Mouse (Mus musculus) CH12F3 (cell line): ENCODE measurements around the gene Cct5.

Experiments used
- in situ Hi-C: fragments of 300-500 bp; cut with MboI; formaldehyde crosslinking; loops from 2 replicates; pipeline ENCODE4 v1.14.3; 2020; ENCODE audit warnings: low sequenced_read_pairs

The Cct5 gene

DNA sequence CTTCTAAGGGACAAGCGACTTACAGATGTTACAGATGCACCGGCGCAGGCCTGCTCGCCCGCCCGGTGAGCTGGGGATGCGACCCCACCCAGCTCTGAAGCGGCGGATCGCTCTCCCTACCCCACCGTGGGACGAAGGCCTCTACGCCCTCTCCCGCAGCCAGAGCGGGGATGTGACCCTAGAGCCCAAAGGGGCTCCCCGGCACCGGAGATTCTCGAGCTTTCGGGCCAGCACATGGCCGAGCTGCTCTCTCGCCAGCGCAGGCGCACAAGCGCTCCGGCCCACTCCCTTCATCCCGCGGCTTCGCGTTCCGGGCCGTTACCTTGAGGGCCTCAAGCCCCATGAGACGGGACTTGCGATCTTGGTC, 342 bp downstream of the Cct5 start:
- in situ Hi-C loops, result no loop called here

DNA sequence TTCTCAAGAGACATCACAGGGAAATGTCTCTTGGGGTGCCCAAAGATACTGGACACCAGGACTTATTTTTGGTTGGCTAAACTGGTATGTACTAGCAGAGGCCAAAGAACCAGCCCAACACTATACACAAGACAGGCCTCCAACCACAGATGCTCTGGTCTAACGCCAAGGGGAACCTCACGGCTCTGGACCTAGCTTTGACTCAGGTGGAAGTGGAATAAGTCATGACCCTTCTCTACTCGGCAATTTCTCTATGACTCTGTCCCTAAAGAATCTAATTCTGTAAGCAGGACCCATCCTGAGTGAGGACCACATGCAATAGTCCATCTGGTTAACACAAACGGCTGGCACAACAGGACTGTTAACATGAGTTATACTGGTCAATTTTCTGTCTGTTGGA, 1.8 kb downstream of the Cct5 start:
- in situ Hi-C loops, result no loop called here

DNA sequence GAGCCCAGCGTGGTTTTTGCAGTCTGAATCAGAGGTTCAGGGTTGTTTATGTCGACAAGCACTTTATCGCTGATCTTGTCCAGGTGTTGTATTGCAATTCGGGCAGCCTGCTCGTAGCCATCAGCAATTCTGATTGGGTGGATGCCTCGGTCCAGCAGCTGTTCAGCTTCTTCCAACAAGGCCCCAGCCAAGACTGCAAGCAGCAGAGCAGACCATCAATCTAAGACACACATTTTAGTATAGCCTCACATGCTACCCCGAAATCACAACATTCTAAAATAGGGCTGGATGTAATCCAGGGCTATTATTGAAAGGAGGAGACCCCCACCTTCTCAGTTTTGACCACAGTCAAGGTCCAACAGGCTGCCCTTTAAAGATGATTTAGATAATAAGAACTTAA, 6.0 kb downstream of the Cct5 start:
- in situ Hi-C loops, result no loop called here

DNA sequence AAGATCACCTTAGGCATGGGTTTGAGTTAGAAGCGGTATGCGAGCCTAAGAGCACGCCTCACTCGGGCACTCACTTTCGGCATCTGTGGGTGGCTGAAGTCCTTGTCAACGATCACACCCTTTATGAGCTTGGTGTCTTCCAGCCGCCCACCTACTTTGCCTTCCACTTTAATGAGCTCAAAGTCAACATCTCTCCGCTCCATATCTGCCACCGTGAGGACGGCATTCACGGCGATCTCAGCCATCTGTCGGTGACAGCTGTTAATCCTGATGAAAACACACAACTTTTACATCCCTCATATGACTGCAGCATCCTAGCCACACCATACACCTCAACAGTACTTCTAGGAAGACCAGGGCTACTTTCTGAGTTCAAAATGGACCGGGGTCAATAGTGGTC, 7.3 kb downstream of the Cct5 start:
- in situ Hi-C loops, result no loop called here

DNA sequence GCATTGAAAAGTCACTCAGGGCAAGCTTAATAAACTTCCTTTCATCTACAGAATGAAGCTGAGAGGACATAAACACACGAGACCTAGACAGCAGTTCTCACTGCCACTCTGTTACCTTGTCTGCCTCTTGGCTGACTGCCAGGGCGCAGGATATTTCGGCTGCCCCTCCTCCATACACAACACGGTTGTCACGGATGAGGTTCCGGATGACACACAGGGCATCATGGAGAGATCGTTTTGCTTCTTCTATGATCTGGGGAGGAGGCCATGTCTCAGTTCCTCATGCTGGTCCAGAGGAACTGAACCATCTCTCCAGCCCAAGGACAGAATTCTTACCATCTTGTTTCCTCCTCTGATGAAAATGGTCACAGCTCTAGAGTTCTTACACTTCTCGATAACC, 9.1 kb downstream of the Cct5 start:
- in situ Hi-C loops, result no loop called here

DNA sequence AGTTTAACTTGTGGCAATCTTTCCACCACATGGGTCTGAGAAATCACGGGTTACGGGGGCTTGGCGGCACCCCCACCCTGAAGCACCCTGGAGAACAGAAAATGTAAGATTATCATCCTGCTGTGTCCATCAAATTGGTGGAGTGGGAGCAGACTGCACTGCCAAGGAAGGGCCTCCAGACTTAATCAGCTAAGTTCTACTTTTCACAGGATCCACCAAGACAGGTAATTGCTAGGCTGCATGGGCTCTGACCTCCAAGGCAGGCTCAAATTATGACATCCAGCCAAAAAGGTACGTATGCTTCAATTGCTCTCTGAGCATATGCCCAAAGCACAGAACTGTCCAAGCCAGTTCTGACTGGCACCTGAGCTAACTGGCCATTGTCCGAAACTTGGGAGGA, 11.4 kb downstream of the Cct5 start:
- in situ Hi-C loops, result no loop called here

DNA sequence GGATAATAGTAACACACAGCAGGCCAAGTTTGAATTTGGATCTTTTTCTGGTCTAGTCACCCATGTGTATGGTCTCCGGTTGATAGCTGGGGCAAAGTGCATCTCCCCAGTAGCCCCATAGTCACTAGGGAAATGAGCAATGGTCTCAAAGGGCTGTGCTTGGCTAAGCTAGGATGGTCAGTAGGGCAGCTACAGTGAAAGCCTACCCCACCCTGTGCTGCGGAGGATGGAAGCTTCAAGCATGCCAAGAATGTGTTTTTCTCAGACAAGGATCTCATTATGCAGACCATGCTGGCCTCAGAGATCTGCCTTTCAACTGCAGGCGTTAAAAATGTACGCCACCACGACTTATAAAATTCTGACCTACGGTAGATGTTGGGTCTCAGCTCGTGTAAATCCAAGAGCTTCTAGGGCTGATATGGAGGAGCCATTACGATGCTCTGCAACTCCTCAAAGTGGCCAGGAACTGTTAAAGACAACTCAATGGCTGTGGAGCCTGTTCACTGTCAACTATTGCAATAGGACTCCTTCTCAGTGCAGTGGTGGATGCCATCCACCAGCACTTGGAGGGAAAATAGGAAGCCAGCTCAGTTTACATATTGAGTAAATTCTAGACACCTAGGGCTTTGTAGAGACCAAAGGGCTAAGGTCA, 12.5 kb downstream of the Cct5 start:
- in situ Hi-C loops, result loop anchor here (10.0 kb wide), 2 partner anchors 74 to 264 kb away; no protein-coding TSS in a partner anchor

DNA sequence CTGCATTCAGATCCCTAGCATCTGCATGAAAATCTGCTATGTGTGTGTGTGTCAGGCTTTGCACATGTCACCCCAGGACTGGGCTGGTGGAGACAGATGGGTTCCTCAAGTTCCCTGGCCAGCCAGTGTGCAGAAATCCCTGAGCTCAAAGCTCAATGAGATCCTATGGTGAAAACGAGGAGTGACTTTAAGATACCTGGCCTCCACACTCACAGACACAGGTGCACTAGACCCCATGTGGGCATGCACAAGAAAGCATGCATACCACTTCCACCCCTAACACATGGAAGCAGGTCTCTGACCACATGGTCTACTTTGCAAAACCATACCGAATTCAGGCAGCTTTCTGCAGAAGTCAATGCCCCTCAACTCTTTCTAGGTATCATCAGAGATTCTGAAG, 13.8 kb downstream of the Cct5 start:
- in situ Hi-C loops, result loop anchor here (10.0 kb wide), 2 partner anchors 73 to 263 kb away; no protein-coding TSS in a partner anchor

DNA sequence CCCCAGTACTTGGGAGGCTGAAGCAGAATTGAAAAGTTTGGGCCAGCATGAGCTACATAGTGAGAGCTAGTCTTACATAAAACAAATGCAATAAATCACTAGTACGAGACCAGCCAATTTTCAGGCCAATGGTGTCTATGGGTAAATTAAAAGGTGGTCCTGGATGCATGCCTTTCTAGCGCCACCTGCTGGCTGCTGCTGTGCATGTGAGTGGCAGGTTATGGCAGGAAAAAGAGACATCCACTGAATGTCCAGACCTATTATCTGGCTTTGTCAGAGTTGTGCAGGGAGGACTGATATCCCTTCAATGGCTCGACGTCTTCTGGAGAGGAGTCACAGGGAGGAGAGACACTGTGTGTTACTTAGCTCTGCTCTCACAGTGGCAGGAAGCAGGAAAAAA, 15.1 kb downstream of the Cct5 start:
- in situ Hi-C loops, result loop anchor here (10.0 kb wide), 2 partner anchors 72 to 262 kb away; no protein-coding TSS in a partner anchor

DNA sequence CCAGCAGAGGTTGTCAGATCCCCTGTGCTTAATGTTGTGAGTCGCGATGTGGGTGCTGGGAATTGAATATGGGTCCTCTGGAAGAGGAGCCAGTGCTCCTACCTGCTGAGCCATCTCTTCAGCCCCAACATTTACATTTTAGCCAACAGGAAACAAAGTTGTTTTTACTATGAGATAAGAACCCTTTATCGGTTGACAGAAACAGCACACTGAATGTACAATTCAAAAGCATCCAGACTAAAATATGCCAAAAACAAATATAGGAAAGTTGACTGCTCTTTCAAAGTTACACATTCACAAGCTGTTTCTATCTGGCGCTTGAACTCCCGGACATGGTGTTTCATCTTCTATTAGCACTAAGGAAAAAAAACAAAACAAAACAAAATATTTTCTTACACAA, 15.5 kb downstream of the Cct5 start:
- in situ Hi-C loops, result loop anchor here (10.0 kb wide), 2 partner anchors 71 to 261 kb away; no protein-coding TSS in a partner anchor

DNA sequence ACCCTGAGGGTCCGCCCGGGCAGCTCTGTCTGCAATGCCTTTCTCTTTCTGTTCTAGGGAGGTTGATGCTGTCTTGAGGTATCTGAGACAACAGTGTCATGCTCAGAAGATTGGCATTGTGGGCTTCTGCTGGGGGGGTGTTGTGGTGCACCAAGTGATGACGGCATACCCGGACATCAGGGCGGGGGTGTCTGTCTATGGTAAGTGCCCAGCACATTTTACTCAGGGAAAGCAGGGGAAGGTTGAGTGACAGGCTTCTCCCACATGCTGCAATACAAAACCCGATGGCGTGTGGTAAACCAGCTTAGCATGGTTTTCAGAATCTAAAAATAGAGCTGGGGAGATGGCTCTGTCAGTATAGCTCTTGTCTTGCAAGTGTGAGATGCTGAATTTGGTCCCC, 16.4 kb downstream of the Cct5 start:
- in situ Hi-C loops, result loop anchor here (10.0 kb wide), 2 partner anchors 70 to 260 kb away; no protein-coding TSS in a partner anchor

DNA sequence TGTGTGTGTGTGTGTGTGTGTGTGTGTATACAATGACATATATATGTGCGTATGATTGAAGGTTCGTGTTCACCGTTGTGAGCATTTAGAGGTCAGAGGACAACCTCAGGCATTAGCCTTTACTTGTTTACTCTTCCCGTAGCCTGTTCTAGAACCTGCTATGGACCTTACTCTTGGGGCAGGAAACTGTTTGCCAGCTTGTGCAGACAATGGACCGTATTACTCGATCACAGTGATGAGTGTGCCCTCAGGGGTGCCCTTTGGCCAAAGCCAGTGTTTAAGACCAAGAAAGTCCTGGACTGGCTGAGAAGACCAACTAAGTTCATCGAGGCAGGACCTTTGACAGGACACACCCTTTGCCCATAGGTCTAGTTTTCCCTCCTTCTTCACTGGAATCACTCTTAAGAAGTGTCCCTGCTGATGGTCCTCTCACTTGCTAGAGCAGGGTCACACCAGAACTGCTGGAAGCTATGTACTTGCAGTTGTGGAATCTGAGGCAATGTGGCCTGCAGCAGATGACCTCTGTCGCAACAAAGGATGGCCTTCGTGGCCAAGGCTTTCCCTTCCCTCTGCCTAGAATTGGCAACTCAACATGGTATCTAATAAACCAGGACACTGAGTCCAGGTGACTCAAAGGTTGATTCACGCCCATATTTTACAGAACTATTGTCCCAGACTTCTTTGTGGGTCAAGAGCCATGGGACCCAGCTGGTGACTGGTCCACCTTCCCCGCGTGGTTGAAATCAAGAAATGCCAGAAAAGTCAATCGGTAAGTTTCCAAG, 18.1 kb downstream of the Cct5 start:
- in situ Hi-C loops, result loop anchor here (10.0 kb wide), 2 partner anchors 69 to 259 kb away; no protein-coding TSS in a partner anchor

DNA sequence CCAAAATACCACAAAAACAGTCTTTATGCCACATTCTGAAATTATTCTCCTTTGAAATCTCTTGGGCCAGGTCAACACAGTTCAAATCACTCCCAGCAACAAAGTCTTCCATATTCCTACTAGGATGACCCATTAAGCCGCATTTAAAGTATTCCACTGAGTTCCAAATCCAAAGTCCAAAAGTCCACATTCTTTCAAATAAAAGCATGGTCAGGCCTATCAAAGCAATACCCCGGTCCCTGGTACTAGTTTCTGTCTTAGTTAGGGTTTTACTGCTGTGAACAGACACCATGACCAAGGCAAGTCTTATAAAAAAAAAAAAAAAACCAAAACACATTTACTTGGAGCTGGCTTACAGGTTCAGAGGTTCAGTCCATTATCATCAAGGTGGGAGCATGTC, 20.5 kb downstream of the Cct5 start:
- in situ Hi-C loops, result loop anchor here (10.0 kb wide), 2 partner anchors 66 to 256 kb away; no protein-coding TSS in a partner anchor

DNA sequence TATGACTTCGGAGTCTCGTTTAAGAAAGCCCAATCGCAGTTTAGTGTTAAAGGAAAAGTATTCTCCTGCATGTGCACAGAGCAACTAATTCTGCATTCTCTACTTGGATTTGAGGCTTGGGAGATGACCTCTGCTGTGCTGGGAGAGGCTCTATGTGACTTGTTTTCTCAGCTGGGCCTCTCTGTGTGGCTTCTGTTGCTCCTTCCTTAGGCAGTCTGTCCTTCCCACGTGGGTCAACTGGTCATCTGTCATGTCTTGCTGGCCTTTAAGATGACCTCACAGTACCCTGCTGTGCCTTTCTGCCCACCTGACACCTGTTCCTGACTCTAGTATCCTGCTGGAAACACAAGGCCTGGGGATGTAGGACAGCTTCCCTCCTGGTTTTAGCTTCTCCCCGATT, 25.5 kb downstream of the Cct5 start:
- in situ Hi-C loops, result no loop called here

DNA sequence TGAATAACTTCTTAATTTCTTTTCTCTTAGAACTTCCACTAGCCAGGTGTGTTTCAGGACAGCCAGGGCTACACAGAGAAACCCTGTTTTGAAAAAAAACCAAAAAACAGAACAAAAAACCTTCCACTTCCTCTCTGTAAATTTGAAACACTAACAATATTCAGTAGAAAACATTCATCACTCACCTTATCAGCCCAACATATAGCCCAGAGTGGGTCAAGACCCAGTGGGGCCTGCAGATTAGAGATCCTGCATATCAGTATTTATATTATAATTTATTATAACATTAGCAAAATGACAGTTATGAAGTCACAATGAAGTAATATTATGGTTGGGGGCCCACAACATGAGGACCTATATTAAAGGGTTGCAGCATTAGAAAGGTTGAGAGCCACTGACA, 27.9 kb downstream of the Cct5 start:
- in situ Hi-C loops, result no loop called here

DNA sequence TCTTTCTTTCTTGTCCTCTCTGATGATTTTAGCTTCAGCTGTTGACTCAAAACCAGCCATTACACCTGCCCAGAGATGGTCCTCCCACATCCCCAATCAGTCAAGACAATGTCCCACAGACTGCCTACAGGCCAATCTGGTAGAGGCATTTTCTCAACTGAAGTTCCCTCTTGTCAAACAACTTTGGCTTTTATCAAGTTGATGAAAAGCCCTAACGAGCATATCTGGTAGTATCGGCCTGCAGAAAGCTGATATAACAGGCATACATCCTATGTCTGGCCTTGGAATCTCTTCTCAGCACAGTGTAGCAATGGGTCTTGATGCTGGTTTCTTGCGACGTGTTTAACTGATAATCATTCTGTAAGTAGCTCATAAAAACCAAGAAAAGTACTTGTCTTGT, 28.3 kb downstream of the Cct5 start:
- in situ Hi-C loops, result no loop called here

DNA sequence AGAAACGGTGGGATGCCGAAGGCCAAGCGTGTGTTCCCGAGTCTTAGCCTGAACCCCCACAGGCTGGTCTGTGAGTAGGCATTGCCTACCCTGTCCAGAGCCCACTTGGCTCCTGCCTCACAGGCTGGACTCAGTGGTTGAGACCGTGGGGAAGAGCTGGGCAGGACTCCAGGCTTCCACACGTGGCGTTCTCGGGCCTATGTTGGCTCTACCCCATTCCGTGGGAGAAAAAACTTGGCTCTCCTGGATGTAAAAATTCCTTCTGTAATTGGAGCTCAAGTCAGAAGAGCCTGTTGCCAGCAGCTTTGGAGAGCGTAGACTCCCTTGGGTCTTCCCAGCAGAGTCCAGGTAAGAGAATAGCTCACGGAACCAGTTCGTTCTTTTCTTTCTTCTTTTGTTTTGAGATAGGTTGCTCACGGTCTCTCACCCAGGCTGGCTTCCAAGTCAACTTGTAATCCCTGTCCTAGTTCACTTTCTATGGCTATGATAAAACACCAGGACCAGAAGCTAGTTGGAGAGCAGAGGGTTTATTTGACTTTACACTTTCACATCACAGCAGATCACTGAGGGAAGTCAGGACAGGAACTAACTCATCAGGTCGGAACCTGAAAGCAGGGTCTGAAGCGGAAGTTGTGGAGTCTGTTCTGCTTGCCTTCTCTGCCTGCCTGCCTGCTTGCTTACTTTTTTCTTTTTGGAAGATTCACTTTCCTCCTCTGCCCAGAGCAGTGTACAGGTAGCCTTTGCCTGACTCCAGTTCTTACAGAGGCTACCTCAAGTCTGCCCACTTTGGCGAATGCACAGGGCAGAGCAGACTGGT, 29.5 kb downstream of the Cct5 start:
- in situ Hi-C loops, result no loop called here

DNA sequence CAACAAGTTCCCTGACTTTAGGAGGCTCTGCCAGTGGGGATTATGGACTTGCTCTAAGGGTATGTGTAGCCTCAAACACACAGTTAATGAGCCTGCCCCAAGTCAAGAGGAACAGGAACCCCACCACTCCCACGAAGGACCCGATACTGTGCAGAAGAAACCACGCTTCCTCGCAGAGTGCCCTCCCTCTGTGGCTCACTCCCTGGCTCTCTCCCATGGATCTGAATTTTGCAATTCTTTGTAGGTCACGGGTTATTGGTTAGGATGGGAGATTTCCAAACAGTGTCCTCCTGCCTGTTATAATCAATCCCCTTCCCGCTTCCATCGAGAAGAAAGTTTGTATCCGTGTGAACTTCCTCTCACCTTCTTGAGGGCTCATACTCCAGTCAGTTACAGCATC, 30.6 kb downstream of the Cct5 start:
- in situ Hi-C loops, result no loop called here

DNA sequence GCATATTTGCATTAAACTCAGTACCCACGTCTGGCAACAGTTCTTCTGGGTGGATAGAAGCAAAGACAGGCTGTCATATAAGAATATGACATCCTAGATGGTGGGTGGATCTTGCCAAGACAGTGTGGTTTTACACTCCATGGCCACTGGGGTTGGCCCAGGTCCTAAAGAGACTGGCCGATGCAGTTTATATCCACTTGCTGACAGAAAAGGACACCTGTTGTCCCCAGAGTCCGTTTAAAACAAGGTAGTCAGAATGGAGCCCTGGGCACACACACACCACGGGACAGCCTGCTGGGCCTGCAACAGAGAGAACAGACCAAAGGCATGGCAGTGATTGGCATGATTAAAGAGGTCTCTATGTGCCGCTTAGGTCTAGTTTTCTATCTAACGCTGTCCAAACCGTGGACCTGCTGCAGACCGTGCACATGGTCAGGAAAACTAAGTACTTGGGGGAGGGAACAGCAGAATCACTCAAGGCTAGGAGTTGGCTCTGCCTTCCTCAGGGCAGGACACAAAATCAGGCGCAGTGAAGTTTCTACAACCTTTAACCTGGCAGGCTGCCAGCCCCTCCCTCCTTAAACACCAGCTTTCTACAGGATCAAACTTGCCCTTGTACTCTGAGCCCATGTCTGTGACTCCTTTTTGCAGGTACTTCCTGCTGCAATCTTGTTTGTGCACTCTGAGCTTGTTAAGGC, 32.1 kb downstream of the Cct5 start:
- in situ Hi-C loops, result no loop called here

DNA sequence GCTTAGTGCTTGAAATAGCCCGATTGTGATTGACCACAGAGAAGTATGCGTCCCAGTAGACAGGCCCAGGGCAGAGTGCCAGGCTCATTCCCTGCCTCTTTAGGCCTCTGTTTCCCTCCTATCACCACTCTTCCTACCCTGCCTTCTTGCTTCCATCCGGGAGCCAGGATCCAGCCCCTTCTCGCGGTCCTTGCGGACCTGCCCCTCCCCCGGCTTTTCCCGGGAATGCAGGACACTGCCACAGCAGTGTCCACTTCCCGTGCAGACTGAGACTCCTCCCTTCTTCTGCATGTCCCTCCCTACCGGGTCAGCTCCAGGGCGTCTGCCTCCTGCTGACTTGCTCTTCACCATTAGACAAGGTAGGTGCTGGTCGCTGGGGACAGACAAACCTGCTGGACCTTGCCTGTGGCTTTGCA, 33.0 kb downstream of the Cct5 start:
- in situ Hi-C loops, result no loop called here

DNA sequence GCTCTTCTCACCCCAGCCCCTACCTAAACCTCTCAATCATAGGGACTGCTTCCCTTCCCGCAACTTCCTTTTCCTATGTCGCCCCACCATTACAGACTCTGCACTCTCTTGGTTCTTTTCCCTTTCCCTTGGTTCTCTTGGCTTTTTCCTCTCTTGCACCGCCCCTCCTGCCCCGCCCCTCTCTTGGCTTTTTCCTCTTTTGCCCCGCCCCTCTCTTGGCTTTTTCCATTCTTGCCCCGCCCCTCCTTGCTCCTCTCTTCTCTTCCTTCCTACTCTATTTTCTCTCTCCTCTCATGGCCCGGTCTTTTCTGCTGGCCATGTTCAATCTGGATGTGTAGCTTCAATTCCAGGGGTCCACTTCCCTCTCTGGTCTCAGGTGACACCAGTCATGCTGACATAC, 34.2 kb downstream of the Cct5 start:
- in situ Hi-C loops, result no loop called here
